Mouse (Mus musculus): ENCODE results near the gene Myh9.
"Not testable (repeated sequence)": the region's sequence is repeated elsewhere in the genome, so short reads cannot be mapped to it uniquely, and the experiment has no call there.

The Myh9 gene

GRCm38 (mm10) chr15:77867231-77867968, 25.4 kb upstream of the Myh9 start:
- in situ Hi-C loops (cut with MboI, MseI): not testable (repeated sequence)

GRCm38 (mm10) chr15:77866583-77867220, 24.7 kb upstream of the Myh9 start:
- in situ Hi-C loops (cut with MboI, MseI): no loop called here

GRCm38 (mm10) chr15:77864063-77864758, 22.2 kb upstream of the Myh9 start:
- in situ Hi-C loops (cut with MboI, MseI): no loop called here

- in situ Hi-C loops (cut with MboI, MseI): no loop called here
Measured at GRCm38 (mm10) chr15:77862991-77863972, 21.3 kb upstream of the Myh9 start.

GRCm38 (mm10) chr15:77860081-77860665, 18.2 kb upstream of the Myh9 start:
- in situ Hi-C loops (cut with MboI, MseI): no loop called here

- in situ Hi-C loops (cut with MboI, MseI): no loop called here
Measured at GRCm38 (mm10) chr15:77857662-77858156, 15.7 kb upstream of the Myh9 start.

- in situ Hi-C loops (cut with MboI, MseI): no loop called here
Measured at GRCm38 (mm10) chr15:77856541-77856940, 14.6 kb upstream of the Myh9 start.

GRCm38 (mm10) chr15:77855301-77855700, 13.3 kb upstream of the Myh9 start:
- in situ Hi-C loops (cut with MboI, MseI): no loop called here

GRCm38 (mm10) chr15:77852001-77852400, 10.0 kb upstream of the Myh9 start:
- in situ Hi-C loops (cut with MboI, MseI): no loop called here

- in situ Hi-C loops (cut with MboI, MseI): no loop called here
Measured at GRCm38 (mm10) chr15:77851136-77851535, 9.2 kb upstream of the Myh9 start.

GRCm38 (mm10) chr15:77849572-77850229, 7.7 kb upstream of the Myh9 start:
- in situ Hi-C loops (cut with MboI, MseI): no loop called here

- in situ Hi-C loops (cut with MboI, MseI): no loop called here
Measured at GRCm38 (mm10) chr15:77849039-77849436, 7.1 kb upstream of the Myh9 start.

GRCm38 (mm10) chr15:77848415-77849038, 6.6 kb upstream of the Myh9 start:
- in situ Hi-C loops (cut with MboI, MseI): no loop called here

GRCm38 (mm10) chr15:77847826-77848225, 5.9 kb upstream of the Myh9 start:
- in situ Hi-C loops (cut with MboI, MseI): no loop called here

- in situ Hi-C loops (cut with MboI, MseI): no loop called here
Measured at GRCm38 (mm10) chr15:77847108-77847507, 5.1 kb upstream of the Myh9 start.

- in situ Hi-C loops (cut with MboI, MseI): not testable (repeated sequence)
Measured at GRCm38 (mm10) chr15:77845931-77846595, 4.1 kb upstream of the Myh9 start.

GRCm38 (mm10) chr15:77844955-77845635, 3.1 kb upstream of the Myh9 start:
- in situ Hi-C loops (cut with MboI, MseI): no loop called here

- in situ Hi-C loops (cut with MboI, MseI): no loop called here
Measured at GRCm38 (mm10) chr15:77844048-77844447, 2.1 kb upstream of the Myh9 start.

Measured in regulatory T cell (primary cell).